Mouse (Mus musculus): ENCODE measurements around the gene Tecpr2. TPM values are rescaled to one million over a fixed set of nuclear protein-coding genes. Genes with fewer than 3 reads are reported as not detected.

Gene Tecpr2
- polyA plus RNA-seq (2014; fragmentation: Nextera tagmentation; extraction: Ambion mirVana), result 4.0 and 5.2 TPM in 2 replicates

DNA sequence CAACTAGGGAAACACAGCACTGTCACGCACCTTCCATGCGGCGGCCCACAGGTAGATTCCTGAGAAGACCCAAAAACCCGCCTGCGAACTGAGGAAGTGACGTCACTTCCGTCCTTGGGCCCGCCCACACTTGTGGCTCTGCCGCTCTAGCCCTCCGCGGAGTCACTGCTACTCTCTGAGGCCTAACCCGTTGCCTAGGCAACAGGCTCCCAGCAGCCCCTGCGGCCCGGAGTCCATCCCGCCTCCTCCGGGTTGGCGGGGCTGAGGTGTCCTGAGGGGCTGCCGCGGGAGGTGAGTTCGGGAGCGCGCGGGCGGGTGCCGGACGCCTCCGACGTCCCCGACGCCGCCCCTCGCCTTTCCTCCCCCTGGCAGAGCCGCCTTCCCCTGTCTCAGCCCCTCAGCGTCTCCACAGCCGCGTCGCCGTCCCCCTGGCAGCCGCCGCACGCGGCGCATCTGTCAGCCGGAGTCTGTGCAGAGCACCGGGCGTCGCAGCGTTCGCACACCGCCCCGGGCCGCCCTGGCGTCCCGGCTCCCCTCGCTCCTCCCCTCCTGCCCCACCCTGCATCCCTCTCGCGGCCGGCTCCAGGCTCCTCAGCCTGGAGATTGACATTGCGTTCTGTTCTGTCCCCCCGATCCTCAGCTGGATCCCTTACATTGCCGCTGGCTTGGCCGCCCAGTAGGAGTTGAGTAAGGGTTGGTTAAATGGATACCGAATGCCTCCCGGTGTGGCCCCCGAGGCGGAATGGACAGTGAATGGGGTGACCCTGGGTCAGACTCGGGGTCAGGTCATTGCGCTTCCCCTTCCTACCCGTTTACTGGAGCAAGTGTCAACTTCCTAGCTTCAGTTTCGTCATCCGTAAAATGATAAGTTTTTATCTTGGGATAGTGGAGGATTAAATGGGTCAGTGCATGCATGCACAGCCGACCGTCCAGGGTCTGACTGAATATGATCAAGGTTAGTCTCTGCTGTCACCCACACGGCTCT lies at the start of gene Tecpr2, which contains the start of gene Cinp:
TSS of gene Tecpr2 (plus strand) at position 229 of the 985 bp plus-strand sequence.
TSS of gene Cinp (minus strand) at position 110 of the 985 bp plus-strand sequence.
- under 1% methylated on average over 74 of the region's 74 CpGs for WGBS
- H3K4me1 ChIP-seq (ENCODE audit: insufficient read depth), result 0 out of 2 replicates have a peak, but pooled peaks cover 6% of the 10 kb centered on the region
- H3K36me3 ChIP-seq (ENCODE audit: insufficient read depth), result no peaks in the 10 kb centered on the region
- peak; percentile 100 for DNase-seq
- peak within 1 kb of the TSS; percentile 78 for H3K27ac ChIP-seq (ENCODE audit: low read depth)
- H3K9ac ChIP-seq, result peak within 1 kb of the TSS; percentile 81
- peak within 1 kb of the TSS; percentile 98 for H3K4me2 ChIP-seq
- peak; percentile 99 for ATAC-seq (ENCODE audit: insufficient read depth)
- H3K4me3 ChIP-seq (ENCODE audit: low read depth, low read length), result peak within 1 kb of the TSS; percentile 84
- no peak for TF ChIP-seq CTCF (IDR thresholded peaks at IDR 0.05; ENCODE audit: low read depth)
- H3K27me3 ChIP-seq (ENCODE audit: insufficient read depth, low read length), result no peaks in the 10 kb centered on the region
- no peaks in the 10 kb centered on the region for H3K9me3 ChIP-seq (ENCODE audit: low read depth, low read length)

DNA sequence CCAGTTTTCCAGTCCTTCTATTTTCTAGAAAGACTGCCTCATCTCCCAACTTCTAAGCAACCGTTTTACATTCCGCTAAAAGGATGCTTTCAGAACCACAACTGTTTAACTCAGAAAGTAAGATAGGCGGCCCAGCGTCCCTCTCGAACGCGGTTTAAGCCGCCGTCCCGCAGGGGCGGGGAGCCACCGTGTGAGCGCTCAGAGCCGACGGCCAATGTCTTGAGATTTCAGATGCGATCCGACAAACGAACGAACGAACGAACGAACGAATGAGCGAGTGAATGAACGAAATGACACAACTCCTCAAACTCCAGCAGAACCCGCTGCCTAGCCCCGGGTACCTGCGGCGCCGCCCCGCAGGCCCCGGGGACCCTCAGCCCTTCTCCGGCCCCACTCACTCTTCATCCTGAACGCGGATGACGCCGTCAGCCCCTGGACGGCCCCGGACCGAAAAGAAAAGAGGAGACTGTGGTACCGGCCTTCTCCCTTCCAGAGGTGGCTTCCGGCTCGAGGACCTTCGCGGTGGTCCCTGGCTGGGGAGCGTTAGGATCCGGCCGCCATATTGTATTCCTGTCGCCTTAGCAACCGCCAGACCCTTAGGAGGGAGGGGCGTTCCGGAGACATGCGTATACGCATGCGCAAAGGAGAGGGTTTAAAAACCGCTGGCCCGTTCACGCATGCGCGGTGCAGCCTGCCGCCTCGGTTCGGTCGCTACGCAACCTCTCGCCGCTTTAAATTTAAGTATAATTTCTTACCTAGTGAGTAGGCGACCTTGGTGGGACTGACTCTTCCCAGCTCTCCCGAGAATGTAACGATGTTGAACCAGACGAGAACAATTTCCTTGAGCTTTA lies 48.5 kb upstream of the Tecpr2 start, which contains the start of gene Mok:
TSS of gene Mok (minus strand) at position 592 of the 851 bp plus-strand sequence.
- H3K9ac ChIP-seq, result peak within 1 kb of the TSS; percentile 41
- ATAC-seq (ENCODE audit: insufficient read depth), result peak; percentile 42
- DNase-seq, result peak; percentile 99
- no peaks in the 10 kb centered on the region for H3K4me1 ChIP-seq (ENCODE audit: insufficient read depth)
- no peaks in the 10 kb centered on the region for H3K36me3 ChIP-seq (ENCODE audit: insufficient read depth)
- H3K9me3 ChIP-seq (ENCODE audit: low read depth, low read length), result no peaks in the 10 kb centered on the region
- H3K27ac ChIP-seq (ENCODE audit: low read depth), result no peak within 1 kb of the TSS
- no peak for TF ChIP-seq CTCF (IDR thresholded peaks at IDR 0.05; ENCODE audit: low read depth)
- no peaks in the 10 kb centered on the region for H3K27me3 ChIP-seq (ENCODE audit: insufficient read depth, low read length)
- H3K4me3 ChIP-seq (ENCODE audit: low read depth, low read length), result peak within 1 kb of the TSS; percentile 72
- WGBS, result under 1% methylated on average over 71 of the region's 71 CpGs
- peak within 1 kb of the TSS; percentile 63 for H3K4me2 ChIP-seq

DNA sequence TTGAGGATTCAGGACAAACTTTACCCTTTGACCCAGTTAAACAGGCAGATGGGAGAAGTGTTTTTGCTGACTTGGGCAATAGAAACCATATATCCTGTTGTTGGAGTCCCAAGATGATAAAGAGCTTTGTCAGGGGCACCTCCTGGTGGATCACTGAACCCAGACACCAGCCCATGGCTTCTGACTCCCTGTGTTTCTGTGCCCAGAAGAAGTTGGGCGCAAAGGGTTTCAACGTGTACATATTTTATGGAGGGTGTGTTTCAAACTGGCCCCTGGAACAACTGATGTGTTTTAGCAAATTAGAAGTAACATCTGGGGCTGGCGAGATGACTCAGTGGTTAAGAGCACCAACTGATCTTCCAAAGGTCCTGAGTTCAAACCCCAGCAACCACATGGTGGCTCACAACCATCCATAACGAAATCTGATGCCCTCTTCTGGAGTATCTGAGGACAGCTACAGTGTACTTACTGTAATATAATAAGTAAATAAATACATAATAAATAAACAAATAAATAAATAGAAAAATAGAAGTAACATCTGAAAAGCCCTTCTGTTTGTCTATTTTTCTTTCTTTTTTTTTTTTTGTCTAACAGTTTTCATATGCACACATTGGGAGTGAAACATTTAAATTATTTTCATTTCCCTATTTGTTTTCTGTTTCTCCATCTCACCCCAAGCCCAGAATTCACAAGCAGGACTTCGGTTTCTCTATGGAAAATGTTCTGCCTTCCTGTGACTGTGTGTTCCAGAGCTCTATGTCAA lies 47.2 kb upstream of the Tecpr2 start:
- H3K9ac ChIP-seq, result no peak overlapping the region
- H3K27ac ChIP-seq (ENCODE audit: low read depth), result no peak overlapping the region
- no peaks in the 10 kb centered on the region for H3K36me3 ChIP-seq (ENCODE audit: insufficient read depth)
- H3K4me3 ChIP-seq (ENCODE audit: low read depth, low read length), result no peak overlapping the region
- 66% methylated on average over 5 of the region's 5 CpGs for WGBS
- H3K4me2 ChIP-seq, result no peak overlapping the region
- no peaks in the 10 kb centered on the region for H3K27me3 ChIP-seq (ENCODE audit: insufficient read depth, low read length)
- TF ChIP-seq CTCF (IDR thresholded peaks at IDR 0.05; ENCODE audit: low read depth), result no peak
- H3K9me3 ChIP-seq (ENCODE audit: low read depth, low read length), result no peaks in the 10 kb centered on the region
- H3K4me1 ChIP-seq (ENCODE audit: insufficient read depth), result peaks cover 5% of the 10 kb centered on the region
- ATAC-seq (ENCODE audit: insufficient read depth), result no peak
- DNase-seq, result no peak

DNA sequence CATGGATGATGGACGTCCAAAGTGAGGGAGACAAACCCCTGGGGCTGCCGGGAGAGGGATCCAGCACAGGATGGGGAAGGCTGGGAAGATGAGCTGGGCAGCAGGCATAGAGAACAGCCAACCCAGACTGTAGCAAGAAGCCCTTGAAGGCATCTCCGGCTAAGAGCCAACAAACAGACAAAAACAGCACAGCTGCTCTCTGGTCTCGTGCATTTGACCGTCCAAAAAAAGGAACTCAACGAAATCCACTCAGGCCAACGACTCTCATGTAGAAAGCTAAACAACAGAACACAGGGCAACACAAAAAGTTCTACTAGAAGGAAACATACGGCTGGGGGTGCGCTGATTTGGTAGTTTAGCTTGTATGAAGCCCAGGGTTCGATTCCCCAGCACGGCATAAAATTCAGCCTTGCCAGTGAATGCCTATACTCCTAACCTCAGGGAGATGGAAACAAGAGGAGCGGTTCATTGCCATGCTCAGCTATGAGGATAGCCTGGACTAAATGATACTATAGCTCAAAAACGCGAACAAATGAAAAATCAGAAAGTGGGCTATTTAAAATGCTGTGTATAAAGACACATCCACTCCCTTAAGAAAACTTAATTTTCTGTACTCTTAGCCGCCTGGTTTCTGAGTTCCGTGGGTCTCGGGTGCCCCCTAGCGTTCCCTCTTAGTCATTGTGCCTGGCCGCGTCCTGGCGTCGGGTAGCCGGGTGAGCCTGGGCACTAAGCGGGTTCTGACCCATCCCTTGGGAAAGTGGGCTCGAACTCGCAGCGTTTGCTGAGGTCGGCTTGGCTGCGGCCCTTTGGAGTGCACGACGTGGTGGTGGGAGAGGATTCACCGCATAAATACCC lies 45.6 kb upstream of the Tecpr2 start:
- no peaks in the 10 kb centered on the region for H3K36me3 ChIP-seq (ENCODE audit: insufficient read depth)
- peak overlapping the region; percentile 70 for H3K4me2 ChIP-seq
- H3K27me3 ChIP-seq (ENCODE audit: insufficient read depth, low read length), result no peaks in the 10 kb centered on the region
- DNase-seq (peak; percentile 93), ATAC-seq (ENCODE audit: insufficient read depth) (0 out of 2 replicates have a peak, but pooled peaks have one; percentile 10)
- peak overlapping the region; percentile 49 for H3K4me3 ChIP-seq (ENCODE audit: low read depth, low read length)
- H3K9me3 ChIP-seq (ENCODE audit: low read depth, low read length), result no peaks in the 10 kb centered on the region
- H3K27ac ChIP-seq (ENCODE audit: low read depth), result no peak overlapping the region
- H3K9ac ChIP-seq, result peak overlapping the region; percentile 54
- 18% methylated on average over 32 of the region's 32 CpGs for WGBS
- peak; percentile 93 for TF ChIP-seq CTCF (IDR thresholded peaks at IDR 0.05; ENCODE audit: low read depth)
- H3K4me1 ChIP-seq (ENCODE audit: insufficient read depth), result peaks cover 5% of the 10 kb centered on the region

DNA sequence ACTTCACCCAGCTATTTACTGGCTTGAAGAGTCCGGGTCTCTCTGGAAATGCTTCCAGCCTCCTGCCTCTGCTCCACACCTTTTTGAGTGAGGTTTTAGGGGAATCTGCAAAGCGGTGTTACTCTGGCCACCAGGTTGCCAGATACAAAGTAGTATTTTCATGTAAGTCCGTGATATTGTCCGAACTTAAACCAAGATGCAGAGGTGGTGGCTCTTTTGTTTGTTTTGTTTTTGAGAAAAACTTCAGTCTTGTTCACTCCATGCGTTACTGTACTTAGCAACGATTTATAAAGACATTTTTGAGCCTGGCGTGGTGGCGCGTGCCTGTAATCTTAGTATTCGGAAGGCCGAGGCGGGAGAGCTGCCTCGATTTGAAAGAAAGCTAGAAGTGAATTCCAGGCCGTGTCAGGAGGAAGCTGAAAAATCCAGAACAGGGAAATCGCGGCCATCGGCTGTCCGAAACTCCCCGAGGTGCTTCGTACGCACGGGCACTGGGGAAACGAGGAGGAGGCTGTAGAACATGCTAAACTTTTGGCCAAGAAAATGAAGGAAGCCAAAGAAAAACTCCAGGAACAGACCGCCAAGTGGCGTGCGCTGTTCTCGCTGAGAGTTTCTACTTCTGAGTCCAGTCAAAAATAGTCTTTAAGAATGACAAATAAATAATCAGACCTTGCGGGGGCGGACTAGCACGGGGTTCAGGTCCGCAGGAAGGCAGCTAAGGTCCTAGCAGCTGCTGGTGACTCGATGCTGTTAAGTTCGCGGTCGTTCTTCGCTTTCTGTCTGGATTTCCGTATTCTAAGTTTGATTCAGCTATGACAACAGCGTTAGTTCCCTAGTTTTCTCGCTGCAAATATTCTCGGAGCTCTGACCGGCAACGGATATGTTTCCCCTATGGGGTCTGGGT lies 44.6 kb upstream of the Tecpr2 start:
- Histone ChIP-seq H3K27ac (ENCODE audit: low read depth) (peak overlapping the region; percentile 65), H3K9me3 (ENCODE audit: low read depth, low read length) (no peaks in the 10 kb centered on the region), H3K4me3 (ENCODE audit: low read depth, low read length) (peak overlapping the region; percentile 49), H3K27me3 (ENCODE audit: insufficient read depth, low read length) (no peaks in the 10 kb centered on the region), H3K4me2 (peak overlapping the region; percentile 70), H3K36me3 (ENCODE audit: insufficient read depth) (no peaks in the 10 kb centered on the region), H3K9ac (peak overlapping the region; percentile 54), H3K4me1 (ENCODE audit: insufficient read depth) (peaks cover 5% of the 10 kb centered on the region)
- TF ChIP-seq CTCF (IDR thresholded peaks at IDR 0.05; ENCODE audit: low read depth), result peak; percentile 22; the same call in 1 of the 2 replicates
- 1% methylated on average over 42 of the region's 42 CpGs for WGBS
- ATAC-seq (ENCODE audit: insufficient read depth) (peak; percentile 33), DNase-seq (no peak)
